In the genomic region with DNA sequence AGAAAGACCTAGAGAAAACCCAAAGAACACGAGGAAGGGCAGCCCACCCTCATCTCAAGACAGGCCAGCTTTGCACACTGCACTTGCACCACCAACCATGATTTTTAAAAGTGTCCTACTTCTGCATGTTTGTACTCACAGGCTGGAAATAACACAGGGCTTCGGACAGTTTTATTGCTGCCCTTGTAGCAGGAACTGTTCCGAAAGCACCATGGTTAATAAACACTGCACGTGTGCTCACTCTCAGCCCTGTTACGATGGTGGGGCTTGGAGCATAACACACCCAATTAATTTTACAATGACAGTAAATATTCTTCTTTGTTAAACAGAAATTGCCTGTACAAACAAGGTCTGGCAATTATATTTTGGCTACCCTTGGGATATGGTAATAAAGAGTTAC, we compare ENCODE assay signal across 20 mouse cellular contexts.
DNase-seq lines count a peak whose midpoint lies in the region; ATAC-seq and TF ChIP-seq lines count a peak whose summit lies in the region.
"Had no signal": no experiment of that assay in that cellular context is flagged by ENCODE, and none has a peak within 500 bp of the region (broad histone marks: within the 10 kb centered on the region; RNA-seq: fewer than 3 reads in every experiment).

No protein-coding gene starts in this region.

- no peaks in the 10 kb centered on the region for H3K4me1 ChIP-seq in heart, adult 2 months (ENCODE audit: control insufficient read depth, insufficient read depth, low read length)
- peaks cover 15% of the 10 kb centered on the region; the same call in 1 of the 2 replicates for H3K4me1 ChIP-seq in kidney, embryonic 16.5 days (ENCODE audit: insufficient read depth, low read length)
- H3K4me1 ChIP-seq: forebrain, embryonic 10.5 days; forebrain, embryonic 13.5 days; hindbrain, embryonic 12.5 days; hindbrain, embryonic 15.5 days had no signal

- no peaks in the 10 kb centered on the region for H3K36me3 ChIP-seq in heart, adult 2 months (ENCODE audit: control insufficient read depth, insufficient read depth, low read length)
- H3K36me3 ChIP-seq in kidney, embryonic 16.5 days (ENCODE audit: insufficient read depth, low read length) = no peaks in the 10 kb centered on the region
- H3K36me3 ChIP-seq: forebrain, embryonic 10.5 days; hindbrain, embryonic 12.5 days; hindbrain, embryonic 15.5 days had no signal

- no peaks in the 10 kb centered on the region for H3K27me3 ChIP-seq in heart, adult 2 months (ENCODE audit: control insufficient read depth, insufficient read depth, low read length)
- no peaks in the 10 kb centered on the region for H3K27me3 ChIP-seq in kidney, embryonic 16.5 days (ENCODE audit: insufficient read depth, low read length)
- H3K27me3 ChIP-seq: forebrain, embryonic 13.5 days; hindbrain, embryonic 12.5 days; hindbrain, embryonic 15.5 days had no signal

- peak; percentile 51; the same call in 1 of the 2 replicates for ATAC-seq in kidney, embryonic 16.5 days (ENCODE audit: low FRiP score, low TSS enrichment)
- ATAC-seq: activated CD4-positive, CD25-positive, alpha-beta regulatory T cell, adult 4 months; forebrain, embryonic 13.5 days; forebrain, embryonic 16.5 days had no signal

- WGBS in heart, adult 2 months = 70% methylated on average over 5 of the region's 5 CpGs
- 21% methylated on average over 5 of the region's 5 CpGs for WGBS in kidney, embryonic 16.5 days

- H3K9me3 ChIP-seq in kidney, embryonic 16.5 days (ENCODE audit: low read length) = no peaks in the 10 kb centered on the region
- H3K9me3 ChIP-seq: forebrain, embryonic 10.5 days; forebrain, embryonic 13.5 days; hindbrain, embryonic 12.5 days; hindbrain, embryonic 15.5 days had no signal

- no peaks in the 10 kb centered on the region for H3K79me2 ChIP-seq in heart, adult 2 months (replicated peaks; ENCODE audit: control insufficient read depth, insufficient read depth, low read length)

- DNase-seq in heart, adult 11 months = peak; percentile 18
- no peak for DNase-seq in heart, adult 2 months
- DNase-seq in kidney, postnatal 10 days = no peak
- DNase-seq in forelimb bud, embryonic 11.5 days (ENCODE audit: low read depth, low spot score) = peak; percentile 49
- no peak for DNase-seq in gastrocnemius, adult 2 months
- DNase-seq: adrenal gland, adult 8-10 months; adrenal gland, postnatal 25 days; cerebellum, adult 11-12 months; cerebellum, adult 8-10 months; cerebellum, postnatal 10 days; cerebellum, postnatal 36 days; gastrocnemius, postnatal 25 days had no signal

- no peak overlapping the region for H3K4me3 ChIP-seq in heart, adult 2 months
- no peak overlapping the region for H3K4me3 ChIP-seq in kidney, embryonic 16.5 days (ENCODE audit: low read length)
- H3K4me3 ChIP-seq in gastrocnemius, adult 2 months = no peak overlapping the region
- H3K4me3 ChIP-seq: forebrain, embryonic 10.5 days; forebrain, embryonic 13.5 days; hindbrain, embryonic 12.5 days; hindbrain, embryonic 15.5 days had no signal

- no peak for TF ChIP-seq CTCF in heart, adult 2 months (IDR thresholded peaks at IDR 0.05)
- TF ChIP-seq CTCF in gastrocnemius, adult 2 months (IDR thresholded peaks at IDR 0.05) = no peak

- TF ChIP-seq EP300 in heart, adult 2 months (IDR thresholded peaks at IDR 0.05; ENCODE audit: insufficient read depth, low read depth, low read length) = no peak

- no peak overlapping the region for H3K27ac ChIP-seq in heart, adult 2 months
- H3K27ac ChIP-seq in kidney, embryonic 16.5 days (ENCODE audit: low read length) = no peak overlapping the region
- H3K27ac ChIP-seq in gastrocnemius, adult 2 months = no peak overlapping the region
- H3K27ac ChIP-seq: forebrain, embryonic 10.5 days; forebrain, embryonic 13.5 days; hindbrain, embryonic 12.5 days; hindbrain, embryonic 15.5 days had no signal

- intact Hi-C loops in heart, adult 2 months (cut with DNase I) = no loop called here
- intact Hi-C loops in gastrocnemius, adult 2 months (cut with DNase I) = no loop called here

- TF ChIP-seq POLR2A in heart, adult 2 months (IDR thresholded peaks at IDR 0.05; ENCODE audit: insufficient read depth, low read depth, low read length) = no peak

- H3K4me2 ChIP-seq in kidney, embryonic 16.5 days (replicated peaks; ENCODE audit: low read depth, low read length) = no peak overlapping the region
- H3K4me2 ChIP-seq: forebrain, embryonic 13.5 days; heart, embryonic 11.5 days; hindbrain, embryonic 12.5 days; hindbrain, embryonic 15.5 days had no signal

- H3K9ac ChIP-seq in heart, adult 2 months (ENCODE audit: low read depth, low read length) = no peak overlapping the region
- H3K9ac ChIP-seq in kidney, embryonic 16.5 days (replicated peaks; ENCODE audit: low read length) = no peak overlapping the region
- H3K9ac ChIP-seq: forebrain, embryonic 13.5 days; hindbrain, embryonic 12.5 days; hindbrain, embryonic 15.5 days had no signal

Comparison
In these comparisons a context has a peak if more than half of its experiments do, and no peak if none do; other contexts are left out.
1. DNase-seq: peak in heart, adult 11 months (single experiment) and forelimb bud, embryonic 11.5 days (single experiment); none in heart, adult 2 months (0 of 2), kidney, postnatal 10 days (single experiment) and gastrocnemius, adult 2 months (single experiment).